Mouse (Mus musculus): ENCODE data around the gene Ap1s2.
A peak's percentile ranks its signal among the peaks of the same experiment; 100 is the strongest.

The Ap1s2 gene

DNA sequence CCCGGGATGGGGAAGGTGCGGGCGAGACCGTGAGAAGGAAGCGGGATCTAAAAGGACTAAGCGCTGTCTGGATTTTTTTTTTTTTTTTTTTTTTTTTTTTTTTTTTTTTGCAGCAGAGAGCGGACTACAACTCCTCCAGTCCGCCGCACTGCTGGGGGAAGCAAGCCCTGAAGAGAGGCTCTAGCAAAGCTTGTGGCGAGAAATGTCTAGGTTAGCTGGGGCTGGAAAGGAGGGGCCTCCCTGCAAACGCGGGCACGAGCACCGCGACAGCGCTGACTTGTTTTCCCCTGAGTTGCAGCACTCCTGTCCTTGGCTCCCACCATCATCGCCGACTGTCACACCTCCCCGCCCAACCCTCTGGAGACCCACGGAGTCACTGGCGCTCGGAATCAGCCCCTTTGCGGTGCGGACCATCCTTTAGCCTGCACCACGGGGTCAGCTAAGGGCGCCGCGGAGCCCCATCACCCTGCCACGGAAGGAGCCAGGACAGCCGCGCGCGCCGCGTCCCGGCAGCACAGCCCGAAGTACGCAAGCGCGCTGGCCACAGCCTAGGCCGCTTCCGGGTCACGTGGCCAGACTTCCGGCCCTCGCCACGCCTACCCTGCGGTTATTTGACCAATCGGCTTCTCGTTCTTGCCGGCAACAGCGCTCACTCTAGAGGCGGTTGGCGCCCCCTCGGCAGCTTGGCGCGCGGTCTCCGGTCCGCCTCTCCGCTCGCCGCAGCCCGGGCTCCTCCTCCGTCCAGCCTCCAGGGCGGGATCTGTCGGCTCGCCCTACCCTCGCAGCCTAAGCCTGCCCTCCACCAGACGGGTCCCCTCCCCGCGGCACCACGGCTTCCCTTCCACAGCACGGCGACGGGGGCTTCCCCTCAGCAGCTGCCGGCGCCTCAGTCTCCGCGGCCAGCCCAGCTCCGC, at the start of gene Ap1s2:
Gene Ap1s2, plus strand, starts transcription at position 681 of the 914 bp plus-strand sequence.
- peak; percentile 90 for DNase-seq

GRCm38 (mm10) chrX:163867711-163868379, 41.0 kb upstream of the Ap1s2 start:
- DNase-seq: no peak

DNA sequence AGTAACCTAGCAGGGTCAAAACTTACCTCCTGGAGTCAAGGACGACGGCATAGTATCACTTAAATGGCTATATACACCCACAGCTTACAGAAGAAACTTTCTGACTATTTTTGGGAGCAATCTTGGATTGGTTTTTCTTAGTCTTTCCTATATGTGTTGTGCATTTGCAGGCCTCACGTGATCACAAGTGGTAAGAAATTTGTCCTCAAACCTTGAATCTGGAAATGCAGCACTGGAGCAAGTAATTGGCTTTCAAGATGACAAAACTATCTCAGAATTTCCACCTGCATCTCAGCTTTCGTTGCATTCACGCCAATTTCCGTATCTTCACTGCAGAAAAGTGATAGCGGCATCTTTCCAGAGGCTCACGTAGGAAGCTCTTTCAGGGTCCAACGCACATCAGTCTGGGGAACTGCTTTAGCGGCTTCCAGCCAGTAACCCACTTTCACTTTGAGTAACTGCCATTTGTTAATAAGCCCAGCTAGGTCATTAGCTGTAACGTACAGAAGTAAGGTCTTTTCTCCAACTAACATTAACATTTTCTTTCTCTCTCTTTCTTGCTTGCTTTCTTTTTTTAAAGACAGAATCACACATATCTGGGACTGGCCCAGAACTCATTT, 40.0 kb upstream of the Ap1s2 start:
- no peak for DNase-seq

DNA sequence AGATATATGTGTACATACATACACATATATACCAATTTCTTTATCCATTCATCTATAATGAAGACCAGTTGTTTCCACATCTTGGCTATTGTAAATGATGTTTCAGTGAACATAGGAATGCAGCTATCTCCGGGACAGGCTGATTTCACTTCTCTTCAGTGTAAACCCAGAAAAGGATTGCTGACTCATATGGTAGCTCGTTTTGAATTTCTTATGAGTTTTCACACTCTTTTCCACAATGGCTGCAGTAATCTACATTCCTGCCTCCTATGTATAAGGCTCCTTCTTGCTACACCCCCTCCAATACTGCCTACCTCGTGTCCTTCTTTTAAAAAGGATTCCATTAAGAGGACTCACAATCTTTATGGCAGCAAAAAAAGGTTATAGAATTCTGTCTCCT, 32.9 kb upstream of the Ap1s2 start:
- DNase-seq: no peak

DNA sequence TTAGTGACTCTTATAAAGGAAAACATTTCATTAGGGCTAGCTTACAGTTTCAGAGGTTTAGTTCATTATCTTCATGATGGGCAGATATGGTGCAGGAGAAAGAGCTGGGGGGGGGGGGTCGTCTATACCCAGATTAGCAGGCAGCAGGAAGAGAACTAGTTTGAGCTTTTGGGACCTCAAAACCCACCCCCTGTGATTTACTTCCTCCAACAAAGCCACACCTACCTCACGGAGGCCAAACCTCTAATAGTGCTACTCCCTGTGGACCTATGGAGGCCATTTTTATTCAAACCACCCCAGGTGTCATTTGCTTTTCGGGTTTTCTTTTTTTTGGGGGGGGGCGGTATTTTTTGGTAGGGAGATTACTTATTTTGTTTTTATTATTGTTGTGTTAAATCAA, 32.2 kb upstream of the Ap1s2 start:
- no peak for DNase-seq

GRCm38 (mm10) chrX:163879039-163879438, 29.8 kb upstream of the Ap1s2 start:
- DNase-seq: no peak

DNA sequence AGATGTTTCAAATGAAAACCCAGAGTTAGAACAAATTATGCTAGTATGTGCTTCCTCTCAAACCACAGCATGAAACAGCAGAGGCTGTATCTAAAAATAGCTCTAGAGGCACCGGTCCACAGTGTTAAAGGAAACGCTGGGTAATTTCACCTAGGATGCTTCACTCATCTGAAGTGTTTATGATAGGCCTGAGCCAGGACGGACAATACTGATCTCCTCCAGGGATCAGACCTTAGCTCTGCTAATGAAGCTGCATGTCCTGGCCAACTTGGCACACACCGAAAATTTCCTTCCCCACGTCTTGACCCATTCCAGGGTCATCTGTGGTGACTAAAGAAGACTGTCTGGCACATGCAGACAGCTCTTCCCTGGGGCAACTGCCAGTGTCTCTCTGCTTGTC, 29.4 kb upstream of the Ap1s2 start:
- no peak for DNase-seq

DNA sequence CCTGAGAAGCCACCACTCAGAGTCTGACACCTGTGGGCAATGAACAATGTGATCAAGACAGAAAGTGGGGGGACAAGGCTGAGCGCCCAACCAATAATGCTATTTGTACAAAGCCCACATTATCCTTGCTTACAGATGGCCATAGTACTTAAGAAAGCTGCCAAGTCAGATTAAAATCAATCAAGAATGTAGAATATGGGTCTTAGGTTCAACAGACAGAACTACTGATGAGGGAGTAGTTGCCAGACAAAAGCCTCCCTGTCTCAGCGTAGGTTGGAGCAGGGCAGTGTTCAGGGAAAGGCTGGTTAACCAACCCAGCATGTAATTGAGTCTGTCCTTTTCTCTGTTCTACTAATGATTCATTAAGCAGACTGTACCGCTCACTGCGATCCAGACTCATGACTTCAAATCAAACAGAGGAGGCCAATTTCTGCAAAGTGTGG, 23.3 kb upstream of the Ap1s2 start:
- DNase-seq: no peak

DNA sequence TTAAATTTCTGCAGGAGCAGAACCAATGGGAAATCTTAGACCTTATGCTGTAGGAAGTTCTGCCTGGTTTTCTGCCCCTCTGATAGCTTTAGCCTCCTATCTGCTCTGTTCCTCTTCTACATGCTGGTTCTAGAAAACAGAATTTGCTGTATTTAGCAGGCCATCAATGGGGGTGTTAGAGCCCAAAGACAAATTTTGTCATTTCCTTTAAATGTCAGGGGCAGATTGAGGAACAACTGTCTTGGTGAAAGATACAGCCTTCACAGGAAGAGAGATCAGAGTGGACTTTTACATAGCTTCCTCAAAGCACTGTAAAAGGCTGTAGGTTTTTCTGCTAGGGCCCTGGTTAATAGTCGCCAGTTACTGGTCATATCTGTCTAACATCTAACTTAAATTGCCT, 11.5 kb upstream of the Ap1s2 start:
- no peak for DNase-seq

DNA sequence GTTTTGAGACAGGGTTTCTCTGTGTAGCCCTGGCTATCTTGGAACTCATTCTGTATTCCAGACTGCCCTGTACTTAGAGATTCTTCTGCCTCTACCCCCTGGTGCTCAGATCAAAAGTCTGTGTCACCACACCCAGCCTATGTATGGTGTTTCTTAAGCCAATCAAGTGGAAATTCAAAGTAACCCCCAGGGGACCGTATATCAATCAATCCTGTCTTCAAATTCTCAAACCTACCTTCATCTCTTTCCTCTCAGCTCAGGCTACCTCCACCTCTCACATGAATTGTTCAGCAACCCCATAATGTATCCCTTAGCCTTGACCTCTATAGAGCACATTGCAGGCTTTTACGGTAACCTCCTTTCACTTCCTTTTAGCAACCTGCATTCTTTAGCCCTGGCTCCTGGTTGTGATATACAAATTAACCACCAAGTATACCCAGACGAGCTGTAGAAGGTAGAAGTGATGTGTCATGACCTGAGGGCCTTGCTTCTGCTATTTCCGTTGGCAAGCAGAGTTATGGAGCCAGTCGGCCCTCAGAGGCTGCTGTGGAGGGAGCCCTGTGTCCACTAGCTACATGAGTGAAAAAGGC, 9.3 kb upstream of the Ap1s2 start:
- DNase-seq: no peak

- no peak for DNase-seq
Measured at GRCm38 (mm10) chrX:163906861-163907260, 2.0 kb upstream of the Ap1s2 start.

GRCm38 (mm10) chrX:163908003-163908336, 847 bp upstream of the Ap1s2 start:
- no peak for DNase-seq

DNA sequence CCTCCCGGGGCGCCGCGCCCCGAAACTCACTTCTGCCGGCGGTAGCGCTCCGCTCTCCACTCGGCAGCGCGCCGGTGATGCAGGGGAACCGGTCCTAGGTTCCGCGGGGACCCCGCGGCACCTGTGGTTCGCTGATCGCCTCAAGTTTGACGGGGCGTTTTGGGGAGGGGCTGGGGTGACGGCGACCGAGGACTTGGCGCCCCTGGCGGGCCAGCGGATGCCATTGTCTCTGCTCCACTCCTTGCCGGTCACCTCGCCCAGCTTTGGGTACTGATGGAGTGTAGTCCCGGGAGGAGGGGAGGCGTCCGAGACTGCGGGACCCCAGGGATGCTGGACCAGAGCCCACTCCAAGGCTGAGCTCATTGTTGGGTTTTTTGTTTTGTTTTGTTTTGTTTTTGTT, 564 bp downstream of the Ap1s2 start:
- peak; percentile 15 for DNase-seq

GRCm38 (mm10) chrX:163912791-163913190, 4.0 kb downstream of the Ap1s2 start:
- DNase-seq: no peak

- DNase-seq: no peak
Measured at GRCm38 (mm10) chrX:163929550-163929949, 20.7 kb downstream of the Ap1s2 start.

DNA sequence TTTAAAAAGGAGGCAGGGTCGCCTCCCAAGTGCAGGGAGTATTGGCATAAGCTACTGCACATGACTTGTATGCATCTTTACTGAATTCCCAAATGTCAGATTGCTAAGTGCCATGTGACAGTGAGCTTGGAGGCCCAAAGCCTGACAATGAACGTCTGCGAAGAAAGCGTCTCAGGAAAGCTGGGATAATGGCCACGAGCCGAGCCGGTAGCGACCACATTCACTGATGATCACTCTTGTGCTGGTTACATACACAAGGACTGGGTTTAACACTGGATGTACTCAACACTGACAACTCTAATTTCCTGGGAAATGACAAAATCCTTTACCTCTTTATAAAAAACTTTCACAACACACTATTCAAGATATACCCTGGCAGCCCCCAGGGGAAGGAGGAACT, 25.9 kb downstream of the Ap1s2 start:
- DNase-seq: no peak

GRCm38 (mm10) chrX:163938587-163938986, 29.8 kb downstream of the Ap1s2 start:
- peak; percentile 14 for DNase-seq

DNA sequence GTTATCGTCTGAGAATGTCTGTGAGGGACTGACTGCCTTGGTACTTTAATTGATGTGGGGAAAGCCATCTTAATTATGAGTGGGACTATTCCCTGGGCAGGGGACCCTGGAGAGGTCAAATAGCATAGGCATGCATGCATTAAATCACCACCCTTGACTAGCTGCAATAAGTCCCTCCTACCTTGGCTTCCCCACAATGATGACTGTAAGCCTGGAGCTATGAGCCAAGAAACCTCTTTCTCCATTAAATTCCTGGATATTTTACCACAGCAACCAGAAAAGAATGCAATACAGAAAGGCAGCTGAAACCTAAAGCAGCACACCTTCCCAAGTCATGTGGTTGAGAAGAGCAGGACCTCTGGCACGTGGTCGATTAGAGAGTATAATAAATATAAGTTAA, 35.6 kb downstream of the Ap1s2 start:
- no peak for DNase-seq

- no peak for DNase-seq
Measured at GRCm38 (mm10) chrX:163951618-163952017, 42.8 kb downstream of the Ap1s2 start.

DNA sequence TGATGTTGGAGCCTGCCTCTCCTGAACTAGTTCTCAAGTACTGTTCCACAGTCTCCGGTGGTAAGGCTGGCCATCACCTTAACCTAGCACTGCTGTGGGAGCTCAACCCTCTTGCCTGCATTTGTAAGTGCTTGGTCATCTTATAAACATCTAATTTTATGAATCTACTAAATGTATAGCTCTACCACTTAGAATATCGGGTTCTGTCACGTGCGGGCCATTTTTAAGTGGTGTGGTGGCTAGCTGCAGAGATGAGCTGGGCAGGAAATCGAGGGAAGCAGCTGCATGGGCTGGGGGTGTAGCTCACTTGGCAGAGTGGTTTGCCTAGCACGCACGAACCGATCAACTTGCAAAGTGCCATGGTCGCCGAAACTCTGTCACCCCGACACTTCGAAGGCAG, 48.6 kb downstream of the Ap1s2 start:
- no peak for DNase-seq

GRCm38 (mm10) chrX:163957803-163958466, 49.1 kb downstream of the Ap1s2 start:
- peak; percentile 46 for DNase-seq

- peak; percentile 72 for DNase-seq
Measured at GRCm38 (mm10) chrX:163958467-163958875, 49.7 kb downstream of the Ap1s2 start, which contains the start of gene Zrsr2. Gene Zrsr2 (minus strand): TSS chrX:163958661.

GRCm38 (mm10) chrX:163981092-163981491, 72.3 kb downstream of the Ap1s2 start:
- DNase-seq: no peak
